Mouse (Mus musculus) hindbrain, embryonic 16.5 days (tissue): ENCODE measurements around the gene Stpg2. TPM values are rescaled to one million over a fixed set of nuclear protein-coding genes. Genes with fewer than 3 reads are reported as not detected.
"Not testable (repeated sequence)": the region's sequence is repeated elsewhere in the genome, so short reads cannot be mapped to it uniquely, and the experiment has no call there.

Experiments
- ATAC-seq: fragments of 200-750 bp; cut with Nextera tagmentation; 2 replicates; pipeline ENCODE4 v1.8.0; 2017; ENCODE audit warnings: moderate TSS enrichment, moderate library complexity
- H3K27ac ChIP-seq: fragments of 300-500 bp; sonication (generic); 2 replicates; pipeline ENCODE4 v1.5.1; 2014; ENCODE audit warnings: low read depth, mild to moderate bottlenecking, control low read depth, low read length, moderate library complexity
- H3K27me3 ChIP-seq: fragments of 300-500 bp; sonication (generic); replicated peaks from 2 replicates; pipeline ENCODE4 v1.6.1; 2014; ENCODE audit warnings: low read length; ENCODE audit not compliant: control insufficient read depth, insufficient read depth
- H3K36me3 ChIP-seq: fragments of 300-500 bp; sonication (generic); 2 replicates; pipeline ENCODE4 v1.6.1; 2014; ENCODE audit warnings: mild to moderate bottlenecking, low read length, moderate library complexity, mixed read lengths; ENCODE audit not compliant: control insufficient read depth, insufficient read depth
- H3K4me1 ChIP-seq: fragments of 300-500 bp; sonication (generic); 2 replicates; pipeline ENCODE4 v1.6.1; 2014; ENCODE audit warnings: low read depth, low read length; ENCODE audit not compliant: control insufficient read depth, insufficient read depth
- H3K4me2 ChIP-seq: fragments of 300-500 bp; sonication (generic); 2 replicates; pipeline ENCODE4 v1.6.1; 2014; ENCODE audit warnings: mild to moderate bottlenecking, low read length, control low read depth, moderate library complexity
- H3K4me3 ChIP-seq: fragments of 300-500 bp; sonication (generic); 2 replicates; pipeline ENCODE4 v1.5.1; 2014; ENCODE audit warnings: mild to moderate bottlenecking, low read length, control low read depth, moderate library complexity
- H3K9ac ChIP-seq: fragments of 300-500 bp; sonication (generic); 2 replicates; pipeline ENCODE4 v1.6.1; 2014; ENCODE audit warnings: low read depth, mild to moderate bottlenecking, control low read depth, low read length, moderate library complexity
- H3K9me3 ChIP-seq: fragments of 300-500 bp; sonication (generic); 2 replicates; pipeline ENCODE4 v1.6.1; 2014; ENCODE audit warnings: mild to moderate bottlenecking, low read length, moderate library complexity; ENCODE audit not compliant: control insufficient read depth
- WGBS: fragments of 180-500 bp; shearing (Covaris S2); extraction: QIAGEN DNeasy Blood & Tissue Kit; methylation state at CpG from one replicate; pipeline ENCODE4 v1.1.7; 2014; 5-methylcytosine and 5-hydroxymethylcytosine counted together
- polyA plus RNA-seq: library from polyadenylated mRNA; unstranded; fragments of >200 nt; fragmentation: Nextera tagmentation; extraction: Ambion mirVana; gene quantifications from 2 replicates; pipeline ENCODE4 v1.2.1, GENCODE M21; 2015

The Stpg2 gene
- polyA plus RNA-seq, 1 experiment from 2014 or later, result not detected

DNA sequence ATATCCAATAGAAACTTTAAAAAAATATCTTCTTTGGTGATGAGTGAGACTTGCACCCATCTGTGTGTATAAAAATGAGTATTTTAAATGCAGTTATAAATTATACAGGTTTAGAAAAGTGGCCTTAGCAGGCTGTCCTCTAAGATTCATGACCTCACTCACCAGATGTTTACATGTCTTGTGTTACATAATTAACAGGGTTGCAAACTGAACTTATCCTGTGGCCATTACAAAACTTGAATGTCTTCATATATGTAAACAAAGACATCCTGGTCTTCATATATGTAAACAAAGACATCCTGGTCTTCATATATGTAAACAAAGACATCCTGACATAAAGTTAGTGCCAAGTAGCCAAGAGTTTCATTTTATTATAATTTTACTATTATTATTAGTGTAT is 375.8 kb downstream of the Stpg2 start:
- no peak overlapping the region for H3K4me2 ChIP-seq
- no peaks in the 10 kb centered on the region for H3K9me3 ChIP-seq
- no peaks in the 10 kb centered on the region for H3K4me1 ChIP-seq
- H3K36me3 ChIP-seq, result no peaks in the 10 kb centered on the region
- H3K27me3 ChIP-seq, result no peaks in the 10 kb centered on the region
- no peak overlapping the region for H3K27ac ChIP-seq
- no peak overlapping the region for H3K9ac ChIP-seq
- ATAC-seq, result no peak
- H3K4me3 ChIP-seq, result no peak overlapping the region

DNA sequence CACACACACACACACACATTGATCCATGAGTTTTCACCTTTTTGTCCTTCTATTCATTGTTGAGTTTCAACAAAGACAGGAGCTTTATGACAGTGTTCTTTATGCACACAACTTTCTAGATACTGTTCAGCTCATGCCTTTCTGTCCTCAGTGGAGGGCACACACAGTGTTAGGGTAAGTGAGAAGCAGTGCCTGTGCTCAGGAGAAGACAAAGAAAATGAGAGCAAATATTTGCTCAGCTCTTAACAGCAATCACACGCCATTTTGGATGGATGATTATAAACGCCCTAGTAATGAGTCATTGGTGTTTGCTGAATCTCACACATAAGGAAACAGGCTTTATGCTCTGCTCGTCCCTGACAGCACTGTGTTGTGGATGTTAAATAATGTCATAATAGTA is 394.0 kb downstream of the Stpg2 start:
- Histone ChIP-seq H3K4me3 (no peak overlapping the region), H3K4me2 (no peak overlapping the region), H3K36me3 (no peaks in the 10 kb centered on the region), H3K27me3 (no peaks in the 10 kb centered on the region), H3K27ac (no peak overlapping the region), H3K9me3 (no peaks in the 10 kb centered on the region), H3K4me1 (no peaks in the 10 kb centered on the region), H3K9ac (no peak overlapping the region)
- 77% methylated on average over 3 of the region's 3 CpGs for WGBS
- no peak for ATAC-seq

DNA sequence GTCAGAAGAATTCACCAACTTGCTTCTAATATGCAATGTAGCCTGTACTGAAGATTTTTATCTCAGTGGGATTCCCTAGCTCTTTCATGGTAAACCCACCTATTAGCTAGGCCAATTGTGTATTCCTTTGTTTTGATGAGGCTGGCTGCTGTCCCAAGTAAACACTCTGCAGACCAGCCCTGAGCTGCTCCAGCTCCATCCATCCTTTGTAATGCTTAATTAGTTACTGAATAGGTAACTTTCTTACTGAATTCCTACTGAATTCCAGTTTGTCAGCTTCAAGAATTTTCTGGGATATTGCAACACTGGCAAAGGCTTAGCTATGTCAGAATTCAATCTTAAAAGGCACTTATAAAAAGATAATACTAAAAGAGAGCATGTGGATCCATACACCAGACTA is 402.8 kb downstream of the Stpg2 start:
- not testable (repeated sequence) for H3K4me3 ChIP-seq, H3K27ac ChIP-seq, H3K9me3 ChIP-seq, H3K4me1 ChIP-seq, ATAC-seq, H3K4me2 ChIP-seq, H3K27me3 ChIP-seq, H3K36me3 ChIP-seq, H3K9ac ChIP-seq

DNA sequence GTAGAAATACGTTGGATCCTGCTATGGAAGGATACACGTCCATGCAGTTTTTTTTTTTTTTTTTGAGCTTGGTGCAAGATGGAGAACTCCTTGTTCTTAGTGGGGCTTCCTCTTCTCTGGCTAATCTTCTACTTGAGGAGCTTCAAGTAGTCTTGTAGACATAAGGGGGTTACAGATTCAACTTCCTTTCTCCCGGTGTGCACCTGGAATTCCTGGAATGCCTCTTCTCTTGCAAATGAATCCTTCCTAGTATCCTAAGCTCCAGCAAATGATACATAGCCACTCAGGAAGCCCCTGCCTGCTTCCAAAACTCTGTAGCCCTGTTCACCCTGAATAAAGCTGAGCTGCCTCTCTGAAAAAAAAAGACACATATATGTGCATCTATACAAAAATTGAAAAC is 409.1 kb downstream of the Stpg2 start:
- Histone ChIP-seq H3K27me3 (no peaks in the 10 kb centered on the region), H3K36me3 (no peaks in the 10 kb centered on the region), H3K4me3 (no peak overlapping the region), H3K27ac (no peak overlapping the region), H3K9ac (no peak overlapping the region), H3K4me1 (no peaks in the 10 kb centered on the region), H3K4me2 (no peak overlapping the region), H3K9me3 (no peaks in the 10 kb centered on the region)
- ATAC-seq, result no peak
- WGBS, result 73% methylated on average over 3 of the region's 3 CpGs

DNA sequence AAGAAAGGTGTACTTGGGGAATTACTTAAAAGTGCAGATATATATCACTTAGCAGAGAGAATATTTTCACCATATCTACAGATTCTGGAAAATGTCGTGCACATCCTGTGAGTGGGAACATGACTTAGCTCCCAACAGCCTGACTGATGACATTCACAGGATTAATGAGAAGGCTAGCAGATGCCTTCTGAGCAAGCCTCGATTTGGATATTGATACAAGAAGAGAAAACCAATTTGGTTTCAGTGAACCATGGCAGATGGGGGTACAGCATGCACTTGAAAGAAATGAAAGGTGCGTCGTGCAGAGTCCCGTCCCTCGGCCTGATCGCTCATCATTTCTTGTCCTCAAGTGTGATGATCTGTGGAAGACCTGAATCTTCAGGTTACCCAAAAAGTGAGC is 410.3 kb downstream of the Stpg2 start:
- Histone ChIP-seq H3K4me3 (no peak overlapping the region), H3K36me3 (no peaks in the 10 kb centered on the region), H3K9me3 (no peaks in the 10 kb centered on the region), H3K27me3 (no peaks in the 10 kb centered on the region), H3K4me1 (no peaks in the 10 kb centered on the region), H3K27ac (no peak overlapping the region), H3K4me2 (no peak overlapping the region), H3K9ac (no peak overlapping the region)
- ATAC-seq, result no peak
- 79% methylated on average over 7 of the region's 7 CpGs for WGBS

DNA sequence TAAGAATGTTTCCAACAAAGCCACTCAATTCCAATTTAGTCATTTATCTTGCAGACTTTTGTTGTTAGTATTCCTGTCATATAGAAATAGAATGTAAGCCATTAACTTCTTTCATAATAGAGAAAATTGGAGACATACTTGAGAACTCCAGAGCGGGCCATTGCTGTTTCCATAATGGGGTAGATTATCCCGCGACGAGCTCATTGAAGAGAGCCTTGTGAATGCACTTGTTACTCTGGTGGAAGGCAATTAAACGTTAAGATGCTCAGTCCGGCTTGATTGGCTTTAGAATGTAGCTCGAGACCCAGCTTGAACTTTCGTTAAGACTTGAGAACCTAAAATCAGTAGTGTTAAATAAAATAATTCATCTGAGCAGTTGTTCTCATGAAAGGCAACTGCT is 432.4 kb downstream of the Stpg2 start:
- Histone ChIP-seq H3K27ac (no peak overlapping the region), H3K9ac (no peak overlapping the region), H3K27me3 (no peaks in the 10 kb centered on the region), H3K4me2 (no peak overlapping the region), H3K4me1 (no peaks in the 10 kb centered on the region), H3K9me3 (no peaks in the 10 kb centered on the region), H3K36me3 (no peaks in the 10 kb centered on the region), H3K4me3 (no peak overlapping the region)
- WGBS, result 68% methylated on average over 8 of the region's 8 CpGs
- ATAC-seq, result no peak

DNA sequence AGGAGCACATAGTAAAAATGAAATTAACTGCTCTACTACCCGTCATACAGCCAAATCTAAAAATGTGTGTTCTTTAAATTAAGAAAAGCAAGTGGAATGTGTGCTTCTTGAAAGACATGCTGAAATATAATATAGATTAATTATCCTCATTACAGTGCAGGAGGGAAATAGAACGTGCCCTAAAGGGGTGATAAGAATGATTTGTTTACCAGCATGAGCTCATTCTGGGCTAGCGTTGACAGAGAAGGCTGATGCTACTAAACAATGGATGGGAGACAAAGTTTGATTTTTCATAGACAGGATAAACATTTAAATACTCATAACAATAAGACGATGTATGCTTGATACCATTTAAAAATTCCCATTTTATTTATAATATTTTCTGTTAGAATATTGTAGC is 446.0 kb downstream of the Stpg2 start:
- Histone ChIP-seq H3K36me3 (no peaks in the 10 kb centered on the region), H3K4me2 (no peak overlapping the region), H3K9ac (no peak overlapping the region), H3K9me3 (no peaks in the 10 kb centered on the region), H3K4me3 (no peak overlapping the region), H3K27ac (no peak overlapping the region), H3K27me3 (no peaks in the 10 kb centered on the region), H3K4me1 (no peaks in the 10 kb centered on the region)
- ATAC-seq, result no peak
- WGBS, result 54% methylated on average over 4 of the region's 4 CpGs

DNA sequence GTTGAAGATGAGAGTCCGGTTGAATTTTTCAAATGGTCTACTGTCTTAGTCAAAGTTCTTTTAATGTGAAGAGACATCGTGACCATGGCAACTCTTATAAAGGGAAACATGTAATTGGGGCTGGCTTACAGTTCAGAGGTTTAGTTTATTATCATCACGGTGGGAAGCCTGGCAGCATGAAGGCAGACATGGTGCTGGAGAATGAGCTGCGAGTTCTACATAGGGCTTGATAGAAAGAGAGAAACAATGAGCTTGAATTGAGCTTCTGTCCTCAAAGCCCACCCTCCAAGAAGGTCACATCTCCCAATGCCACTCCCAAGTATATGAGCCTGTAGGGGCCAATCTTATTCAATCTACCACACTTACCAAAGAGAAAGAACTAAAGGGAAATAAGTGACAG is 453.9 kb downstream of the Stpg2 start:
- Histone ChIP-seq H3K4me2 (no peak overlapping the region), H3K4me3 (no peak overlapping the region), H3K27ac (no peak overlapping the region), H3K36me3 (no peaks in the 10 kb centered on the region), H3K4me1 (no peaks in the 10 kb centered on the region), H3K9me3 (no peaks in the 10 kb centered on the region), H3K9ac (no peak overlapping the region), H3K27me3 (no peaks in the 10 kb centered on the region)
- no peak for ATAC-seq
- 41% methylated on average over 4 of the region's 4 CpGs for WGBS

DNA sequence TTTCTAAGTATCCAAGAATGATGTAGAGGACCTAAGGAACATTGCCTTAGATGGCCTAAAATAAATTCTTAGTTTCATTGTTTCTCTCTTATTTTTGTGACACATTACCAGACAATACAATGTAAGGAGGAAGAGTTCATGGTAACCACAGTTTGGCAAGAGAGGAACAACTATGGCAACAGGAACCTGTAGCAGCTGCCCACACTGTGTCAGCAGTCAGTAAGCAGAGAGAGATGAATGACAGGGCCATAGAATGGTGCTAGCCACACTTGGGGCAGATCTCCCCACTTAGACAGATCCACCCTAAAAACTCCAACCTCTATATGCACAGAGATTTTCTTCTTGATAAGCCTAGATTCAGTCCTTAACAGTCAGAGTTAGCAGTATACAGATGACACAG is 456.7 kb downstream of the Stpg2 start:
- no peak overlapping the region for H3K27ac ChIP-seq
- no peak overlapping the region for H3K4me2 ChIP-seq
- H3K4me3 ChIP-seq, result no peak overlapping the region
- no peaks in the 10 kb centered on the region for H3K27me3 ChIP-seq
- H3K9me3 ChIP-seq, result no peaks in the 10 kb centered on the region
- no peaks in the 10 kb centered on the region for H3K36me3 ChIP-seq
- ATAC-seq, result no peak
- no peak overlapping the region for H3K9ac ChIP-seq
- no peaks in the 10 kb centered on the region for H3K4me1 ChIP-seq

DNA sequence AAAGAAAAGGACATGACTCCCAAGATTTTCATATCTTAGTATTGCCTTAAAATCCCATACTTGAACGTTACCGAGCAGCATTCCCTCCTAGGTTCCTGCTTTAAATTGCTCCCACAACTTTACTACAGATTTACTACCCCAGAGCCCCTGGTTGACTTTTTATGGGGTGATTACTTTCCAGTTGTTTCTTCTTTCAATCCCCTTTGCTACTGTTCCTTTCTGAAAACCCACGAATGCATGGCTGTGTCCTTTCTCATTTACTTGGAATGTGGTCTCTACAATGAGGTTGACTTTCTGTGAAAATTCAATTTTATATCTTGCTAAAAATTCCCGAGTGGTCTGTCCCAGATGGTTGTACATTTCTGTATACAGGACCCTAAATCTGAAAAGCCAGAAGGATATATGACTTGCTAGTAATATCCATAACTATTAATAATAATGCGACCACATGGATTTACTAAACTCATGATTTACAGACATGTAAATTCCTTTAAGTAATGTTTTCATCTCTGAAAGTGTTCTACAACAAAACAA is 458.3 kb downstream of the Stpg2 start:
- H3K27me3 ChIP-seq, result no peaks in the 10 kb centered on the region
- no peaks in the 10 kb centered on the region for H3K9me3 ChIP-seq
- ATAC-seq, result no peak
- H3K4me1 ChIP-seq, result no peaks in the 10 kb centered on the region
- WGBS, result 90% methylated on average over 5 of the region's 5 CpGs
- no peak overlapping the region for H3K4me2 ChIP-seq
- no peak overlapping the region for H3K27ac ChIP-seq
- H3K4me3 ChIP-seq, result no peak overlapping the region
- H3K9ac ChIP-seq, result no peak overlapping the region
- no peaks in the 10 kb centered on the region for H3K36me3 ChIP-seq
